Mouse (Mus musculus) common myeloid progenitor, adult 5-6 weeks (primary cell): ENCODE results near the gene Wwc1. TPM values are rescaled to one million over a fixed set of nuclear protein-coding genes. Genes with fewer than 3 reads are reported as not detected.

Source experiments
- total RNA-seq: library from RNA; stranded (forward); fragments of 200-1000, 187-1606 nt; gene quantifications from 2 replicates; pipeline ENCODE4 v1.2.3, GENCODE M21; 2017

The Wwc1 gene
- total RNA-seq, 1 experiment from 2014 or later: not detected

Other genes with a start within 250 kb of the Wwc1 start
- 32.2 and 35.9 TPM in 2 replicates for gene Pank3, start 211.0 kb downstream of the Wwc1 start, total RNA-seq
- gene Fbll1, start 181.6 kb downstream of the Wwc1 start, total RNA-seq: not detected in 2 replicates
- gene Rars, start 146.0 kb downstream of the Wwc1 start, total RNA-seq: 120 and 129 TPM in 2 replicates